Mouse (Mus musculus): ENCODE measurements around the gene Rgs21. TPM values are rescaled to one million over a fixed set of nuclear protein-coding genes. Genes with fewer than 3 reads are reported as not detected.

Gene Rgs21
- polyA plus RNA-seq, 1 experiment: not detected

- TF ChIP-seq CTCF (IDR thresholded peaks at IDR 0.05; ENCODE audit: insufficient read depth, low read depth, low read length): no peak
- no peak for TF ChIP-seq POLR2A (IDR thresholded peaks at IDR 0.05; ENCODE audit: insufficient read depth, low read depth, low read length)
- H3K4me3 ChIP-seq (ENCODE audit: insufficient read depth, low read depth, low read length): no peak overlapping the region
- no peak overlapping the region for H3K27ac ChIP-seq (ENCODE audit: insufficient read depth, low read depth, low read length)
- WGBS: 74% methylated on average over 5 of the region's 5 CpGs
- no peaks in the 10 kb centered on the region for H3K4me1 ChIP-seq (ENCODE audit: control insufficient read depth, insufficient read depth, low read length)
These were observed 49.5 kb downstream of the Rgs21 start for GRCm38 (mm10) chr1:144517878-144518426.

GRCm38 (mm10) chr1:144502241-144502640 lies 65.2 kb downstream of the Rgs21 start:
- 60% methylated on average over 1 of the region's 1 CpGs for WGBS
- no peak overlapping the region for H3K4me3 ChIP-seq (ENCODE audit: insufficient read depth, low read depth, low read length)
- TF ChIP-seq CTCF (IDR thresholded peaks at IDR 0.05; ENCODE audit: insufficient read depth, low read depth, low read length) (no peak), POLR2A (IDR thresholded peaks at IDR 0.05; ENCODE audit: insufficient read depth, low read depth, low read length) (no peak)
- no peak overlapping the region for H3K27ac ChIP-seq (ENCODE audit: insufficient read depth, low read depth, low read length)
- no peaks in the 10 kb centered on the region for H3K4me1 ChIP-seq (ENCODE audit: control insufficient read depth, insufficient read depth, low read length)

- TF ChIP-seq POLR2A (IDR thresholded peaks at IDR 0.05; ENCODE audit: insufficient read depth, low read depth, low read length) (no peak), CTCF (IDR thresholded peaks at IDR 0.05; ENCODE audit: insufficient read depth, low read depth, low read length) (no peak)
- Histone ChIP-seq H3K27ac (ENCODE audit: insufficient read depth, low read depth, low read length) (no peak overlapping the region), H3K4me1 (ENCODE audit: control insufficient read depth, insufficient read depth, low read length) (no peaks in the 10 kb centered on the region), H3K4me3 (ENCODE audit: insufficient read depth, low read depth, low read length) (no peak overlapping the region)
- 88% methylated on average over 4 of the region's 4 CpGs for WGBS
These were observed 67.0 kb downstream of the Rgs21 start for GRCm38 (mm10) chr1:144500423-144500822.

GRCm38 (mm10) chr1:144499719-144500118 lies 67.7 kb downstream of the Rgs21 start:
- no peak overlapping the region for H3K4me3 ChIP-seq (ENCODE audit: insufficient read depth, low read depth, low read length)
- TF ChIP-seq POLR2A (IDR thresholded peaks at IDR 0.05; ENCODE audit: insufficient read depth, low read depth, low read length): no peak
- TF ChIP-seq CTCF (IDR thresholded peaks at IDR 0.05; ENCODE audit: insufficient read depth, low read depth, low read length): no peak
- no peaks in the 10 kb centered on the region for H3K4me1 ChIP-seq (ENCODE audit: control insufficient read depth, insufficient read depth, low read length)
- H3K27ac ChIP-seq (ENCODE audit: insufficient read depth, low read depth, low read length): no peak overlapping the region
- WGBS: 81% methylated on average over 1 of the region's 1 CpGs

- TF ChIP-seq CTCF (IDR thresholded peaks at IDR 0.05; ENCODE audit: insufficient read depth, low read depth, low read length) (no peak), POLR2A (IDR thresholded peaks at IDR 0.05; ENCODE audit: insufficient read depth, low read depth, low read length) (no peak)
- Histone ChIP-seq H3K4me3 (ENCODE audit: insufficient read depth, low read depth, low read length) (no peak overlapping the region), H3K27ac (ENCODE audit: insufficient read depth, low read depth, low read length) (no peak overlapping the region), H3K4me1 (ENCODE audit: control insufficient read depth, insufficient read depth, low read length) (no peaks in the 10 kb centered on the region)
These were observed 68.7 kb downstream of the Rgs21 start for GRCm38 (mm10) chr1:144498725-144499124.

- no peak overlapping the region for H3K27ac ChIP-seq (ENCODE audit: insufficient read depth, low read depth, low read length)
- TF ChIP-seq POLR2A (IDR thresholded peaks at IDR 0.05; ENCODE audit: insufficient read depth, low read depth, low read length) (no peak), CTCF (IDR thresholded peaks at IDR 0.05; ENCODE audit: insufficient read depth, low read depth, low read length) (no peak)
- H3K4me3 ChIP-seq (ENCODE audit: insufficient read depth, low read depth, low read length): no peak overlapping the region
- H3K4me1 ChIP-seq (ENCODE audit: control insufficient read depth, insufficient read depth, low read length): no peaks in the 10 kb centered on the region
- WGBS: 35% methylated on average over 3 of the region's 3 CpGs
These were observed 69.4 kb downstream of the Rgs21 start for GRCm38 (mm10) chr1:144498051-144498450.

GRCm38 (mm10) chr1:144493336-144493735 lies 74.1 kb downstream of the Rgs21 start:
- Histone ChIP-seq H3K4me3 (ENCODE audit: insufficient read depth, low read depth, low read length) (no peak overlapping the region), H3K27ac (ENCODE audit: insufficient read depth, low read depth, low read length) (no peak overlapping the region), H3K4me1 (ENCODE audit: control insufficient read depth, insufficient read depth, low read length) (no peaks in the 10 kb centered on the region)
- 95% methylated on average over 1 of the region's 1 CpGs for WGBS
- TF ChIP-seq CTCF (IDR thresholded peaks at IDR 0.05; ENCODE audit: insufficient read depth, low read depth, low read length) (no peak), POLR2A (IDR thresholded peaks at IDR 0.05; ENCODE audit: insufficient read depth, low read depth, low read length) (no peak)

GRCm38 (mm10) chr1:144488223-144488835 lies 79.1 kb downstream of the Rgs21 start:
- Histone ChIP-seq H3K4me3 (ENCODE audit: insufficient read depth, low read depth, low read length) (no peak overlapping the region), H3K4me1 (ENCODE audit: control insufficient read depth, insufficient read depth, low read length) (no peaks in the 10 kb centered on the region), H3K27ac (ENCODE audit: insufficient read depth, low read depth, low read length) (no peak overlapping the region)
- TF ChIP-seq POLR2A (IDR thresholded peaks at IDR 0.05; ENCODE audit: insufficient read depth, low read depth, low read length) (no peak), CTCF (IDR thresholded peaks at IDR 0.05; ENCODE audit: insufficient read depth, low read depth, low read length) (no peak)
- 44% methylated on average over 5 of the region's 5 CpGs for WGBS

Other genes starting within 250 kb of the Rgs21 start
- gene Rgs18, start 207.8 kb upstream of the Rgs21 start, polyA plus RNA-seq (2012; ENCODE audit: insufficient read depth, insufficient read length, low replicate concordance, missing spikeins): not detected in 2 replicates